Mouse (Mus musculus): ENCODE data around the gene Fam83e. TPM values are rescaled to one million over a fixed set of nuclear protein-coding genes. Genes with fewer than 3 reads are reported as not detected.

Fam83e gene
- polyA plus RNA-seq, 1 experiment from 2014 or later = 1.0 TPM

- 0 out of 2 replicates have a peak overlapping the region, but pooled peaks have one; percentile 13 for H3K9ac ChIP-seq
These were observed 9.9 kb downstream of the Fam83e start for GRCm38 (mm10) chr7:45730727-45731431.

GRCm38 (mm10) chr7:45733477-45733876 is 12.5 kb downstream of the Fam83e start:
- no peak overlapping the region for H3K4me2 ChIP-seq (replicated peaks)

More at GRCm38 (mm10) chr7:45730727-45731431, 9.9 kb downstream of the Fam83e start:
- Histone ChIP-seq H3K9me3 (replicated peaks) (no peaks in the 10 kb centered on the region), H3K4me1 (peaks cover 10% of the 10 kb centered on the region), H3K4me3 (no peak overlapping the region), H3K4me2 (replicated peaks) (no peak overlapping the region), H3K27ac (0 out of 2 replicates have a peak overlapping the region, but pooled peaks have one; percentile 30), H3K27me3 (no peaks in the 10 kb centered on the region), H3K36me3 (peaks cover 20% of the 10 kb centered on the region)
- 15% methylated on average over 16 of the region's 16 CpGs for WGBS
- no peak for ATAC-seq (ENCODE audit: low FRiP score)

GRCm38 (mm10) chr7:45739162-45739763 is 18.3 kb downstream of the Fam83e start:
- ATAC-seq (ENCODE audit: low FRiP score) = peak; percentile 81
- no peaks in the 10 kb centered on the region for H3K4me1 ChIP-seq
- H3K27ac ChIP-seq = no peak overlapping the region
- 11% methylated on average over 9 of the region's 9 CpGs for WGBS
- H3K9ac ChIP-seq = no peak overlapping the region
- H3K27me3 ChIP-seq = peaks cover 15% of the 10 kb centered on the region; the same call in 1 of the 2 replicates
- H3K9me3 ChIP-seq (replicated peaks) = no peaks in the 10 kb centered on the region
- H3K36me3 ChIP-seq = no peaks in the 10 kb centered on the region
- no peak overlapping the region for H3K4me3 ChIP-seq
- H3K4me2 ChIP-seq (replicated peaks) = no peak overlapping the region

More at GRCm38 (mm10) chr7:45733477-45733876, 12.5 kb downstream of the Fam83e start:
- Histone ChIP-seq H3K4me1 (peaks cover 10% of the 10 kb centered on the region), H3K9me3 (replicated peaks) (no peaks in the 10 kb centered on the region), H3K27ac (no peak overlapping the region), H3K36me3 (peaks cover 6% of the 10 kb centered on the region), H3K27me3 (no peaks in the 10 kb centered on the region), H3K9ac (no peak overlapping the region), H3K4me3 (no peak overlapping the region)
- WGBS = 79% methylated on average over 5 of the region's 5 CpGs
- no peak for ATAC-seq (ENCODE audit: low FRiP score)

GRCm38 (mm10) chr7:45739820-45740219 is 18.8 kb downstream of the Fam83e start:
- Histone ChIP-seq H3K4me3 (no peak overlapping the region), H3K9ac (no peak overlapping the region), H3K36me3 (no peaks in the 10 kb centered on the region), H3K4me2 (replicated peaks) (no peak overlapping the region), H3K4me1 (no peaks in the 10 kb centered on the region), H3K27ac (no peak overlapping the region), H3K9me3 (replicated peaks) (no peaks in the 10 kb centered on the region), H3K27me3 (peaks cover 15% of the 10 kb centered on the region; the same call in 1 of the 2 replicates)
- no peak for ATAC-seq (ENCODE audit: low FRiP score)
- 66% methylated on average over 8 of the region's 10 CpGs for WGBS

- H3K9ac ChIP-seq = no peak overlapping the region
- H3K27ac ChIP-seq = no peak overlapping the region
- no peak overlapping the region for H3K4me2 ChIP-seq (replicated peaks)
- no peaks in the 10 kb centered on the region for H3K36me3 ChIP-seq
- 87% methylated on average over 12 of the region's 12 CpGs for WGBS
- H3K27me3 ChIP-seq = peaks cover 15% of the 10 kb centered on the region; the same call in 1 of the 2 replicates
- no peaks in the 10 kb centered on the region for H3K4me1 ChIP-seq
- no peak for ATAC-seq (ENCODE audit: low FRiP score)
- H3K9me3 ChIP-seq (replicated peaks) = no peaks in the 10 kb centered on the region
- no peak overlapping the region for H3K4me3 ChIP-seq
These were observed 20.3 kb downstream of the Fam83e start for GRCm38 (mm10) chr7:45741308-45741707.

- WGBS = 39% methylated on average over 11 of the region's 11 CpGs
- Histone ChIP-seq H3K4me2 (replicated peaks) (peak overlapping the region; percentile 19; the same call in 1 of the 2 replicates), H3K4me1 (no peaks in the 10 kb centered on the region), H3K4me3 (peak overlapping the region; percentile 5; the same call in 1 of the 2 replicates), H3K27me3 (peaks cover 15% of the 10 kb centered on the region; the same call in 1 of the 2 replicates), H3K9me3 (replicated peaks) (no peaks in the 10 kb centered on the region), H3K36me3 (no peaks in the 10 kb centered on the region), H3K27ac (no peak overlapping the region), H3K9ac (no peak overlapping the region)
- no peak for ATAC-seq (ENCODE audit: low FRiP score)
These were observed 20.8 kb downstream of the Fam83e start for GRCm38 (mm10) chr7:45741777-45742176.

GRCm38 (mm10) chr7:45742338-45742737 is 21.3 kb downstream of the Fam83e start:
- Histone ChIP-seq H3K27me3 (peaks cover 15% of the 10 kb centered on the region; the same call in 1 of the 2 replicates), H3K4me1 (no peaks in the 10 kb centered on the region), H3K4me2 (replicated peaks) (peak overlapping the region; percentile 19; the same call in 1 of the 2 replicates), H3K36me3 (no peaks in the 10 kb centered on the region), H3K27ac (no peak overlapping the region), H3K9me3 (replicated peaks) (no peaks in the 10 kb centered on the region), H3K9ac (0 out of 2 replicates have a peak overlapping the region, but pooled peaks have one; percentile 8), H3K4me3 (0 out of 2 replicates have a peak overlapping the region, but pooled peaks have one; percentile 5)
- ATAC-seq (ENCODE audit: low FRiP score) = no peak
- 45% methylated on average over 19 of the region's 19 CpGs for WGBS

- 51% methylated on average over 2 of the region's 2 CpGs for WGBS
- Histone ChIP-seq H3K4me2 (replicated peaks) (no peak overlapping the region), H3K36me3 (no peaks in the 10 kb centered on the region), H3K9me3 (replicated peaks) (no peaks in the 10 kb centered on the region), H3K27ac (no peak overlapping the region), H3K4me1 (peaks cover 5% of the 10 kb centered on the region), H3K4me3 (no peak overlapping the region), H3K27me3 (peaks cover 15% of the 10 kb centered on the region; the same call in 1 of the 2 replicates), H3K9ac (no peak overlapping the region)
- ATAC-seq (ENCODE audit: low FRiP score) = no peak
These were observed 23.4 kb downstream of the Fam83e start for GRCm38 (mm10) chr7:45744387-45744786.

GRCm38 (mm10) chr7:45746518-45746917 is 25.5 kb downstream of the Fam83e start:
- H3K4me2 ChIP-seq (replicated peaks) = no peak overlapping the region
- H3K9ac ChIP-seq = no peak overlapping the region
- no peak overlapping the region for H3K27ac ChIP-seq
- ATAC-seq (ENCODE audit: low FRiP score) = no peak
- H3K9me3 ChIP-seq (replicated peaks) = no peaks in the 10 kb centered on the region
- peaks cover 6% of the 10 kb centered on the region; the same call in 1 of the 2 replicates for H3K27me3 ChIP-seq
- H3K4me3 ChIP-seq = no peak overlapping the region
- no peaks in the 10 kb centered on the region for H3K36me3 ChIP-seq
- WGBS = 68% methylated on average over 6 of the region's 6 CpGs
- peaks cover 10% of the 10 kb centered on the region for H3K4me1 ChIP-seq

- no peak for ATAC-seq (ENCODE audit: low FRiP score)
- Histone ChIP-seq H3K4me1 (peaks cover 10% of the 10 kb centered on the region), H3K27me3 (0 out of 2 replicates have a peak, but pooled peaks cover under 1% of the 10 kb centered on the region), H3K27ac (no peak overlapping the region), H3K9ac (no peak overlapping the region), H3K4me2 (replicated peaks) (no peak overlapping the region), H3K9me3 (replicated peaks) (no peaks in the 10 kb centered on the region), H3K36me3 (no peaks in the 10 kb centered on the region), H3K4me3 (no peak overlapping the region)
- WGBS = 84% methylated on average over 5 of the region's 5 CpGs
These were observed 26.4 kb downstream of the Fam83e start for GRCm38 (mm10) chr7:45747450-45747849.

GRCm38 (mm10) chr7:45748110-45748509 is 27.1 kb downstream of the Fam83e start:
- H3K4me1 ChIP-seq = peaks cover 10% of the 10 kb centered on the region
- H3K27ac ChIP-seq = no peak overlapping the region
- H3K9me3 ChIP-seq (replicated peaks) = no peaks in the 10 kb centered on the region
- H3K36me3 ChIP-seq = no peaks in the 10 kb centered on the region
- H3K9ac ChIP-seq = no peak overlapping the region; the same call in 1 of the 2 replicates
- no peak overlapping the region for H3K4me2 ChIP-seq (replicated peaks)
- no peak for ATAC-seq (ENCODE audit: low FRiP score)
- no peaks in the 10 kb centered on the region for H3K27me3 ChIP-seq
- no peak overlapping the region for H3K4me3 ChIP-seq
- 80% methylated on average over 7 of the region's 7 CpGs for WGBS

- no peaks in the 10 kb centered on the region for H3K9me3 ChIP-seq (replicated peaks)
- 56% methylated on average over 9 of the region's 10 CpGs for WGBS
- no peak for ATAC-seq (ENCODE audit: low FRiP score)
- H3K4me3 ChIP-seq = no peak overlapping the region
- H3K27me3 ChIP-seq = no peaks in the 10 kb centered on the region
- no peaks in the 10 kb centered on the region for H3K36me3 ChIP-seq
- H3K9ac ChIP-seq = 0 out of 2 replicates have a peak overlapping the region, but pooled peaks have one; percentile 24
- no peak overlapping the region for H3K4me2 ChIP-seq (replicated peaks)
- H3K4me1 ChIP-seq = peaks cover 10% of the 10 kb centered on the region
- H3K27ac ChIP-seq = no peak overlapping the region
These were observed 28.4 kb downstream of the Fam83e start for GRCm38 (mm10) chr7:45749401-45749800.
